Mouse (Mus musculus): ENCODE data around the gene Rfxank.

The Rfxank gene

GRCm38 (mm10) chr8:70104506-70104905 lies 34.4 kb downstream of the Rfxank start:
- DNase-seq = peak; percentile 81

GRCm38 (mm10) chr8:70100241-70100640 lies 38.7 kb downstream of the Rfxank start:
- no peak for DNase-seq

- DNase-seq = no peak
Measured at GRCm38 (mm10) chr8:70099276-70099675, 39.7 kb downstream of the Rfxank start.

- no peak for DNase-seq
Measured at GRCm38 (mm10) chr8:70092786-70093185, 46.2 kb downstream of the Rfxank start.

- DNase-seq = no peak
Measured at GRCm38 (mm10) chr8:70089296-70089960, 49.5 kb downstream of the Rfxank start.

- DNase-seq = peak; percentile 60
Measured at GRCm38 (mm10) chr8:70087836-70088650, 50.9 kb downstream of the Rfxank start.

GRCm38 (mm10) chr8:70087237-70087636 lies 51.7 kb downstream of the Rfxank start:
- no peak for DNase-seq

- DNase-seq = no peak
Measured at GRCm38 (mm10) chr8:70086151-70086550, 52.8 kb downstream of the Rfxank start.

GRCm38 (mm10) chr8:70084191-70085065 lies 54.5 kb downstream of the Rfxank start:
- peak; percentile 24 for DNase-seq

- peak; percentile 23 for DNase-seq
Measured at GRCm38 (mm10) chr8:70083285-70083684, 55.7 kb downstream of the Rfxank start, which contains the start of gene Hapln4. TSS of gene Hapln4 (plus strand) at chr8:70083457.

GRCm38 (mm10) chr8:70081976-70082375 lies 57.0 kb downstream of the Rfxank start:
- no peak for DNase-seq
